Mouse (Mus musculus): ENCODE results near the gene Rnase1. TPM values are rescaled to one million over a fixed set of nuclear protein-coding genes. Genes with fewer than 3 reads are reported as not detected.

Gene Rnase1
- polyA plus RNA-seq, 2 experiments: not detected

DNA sequence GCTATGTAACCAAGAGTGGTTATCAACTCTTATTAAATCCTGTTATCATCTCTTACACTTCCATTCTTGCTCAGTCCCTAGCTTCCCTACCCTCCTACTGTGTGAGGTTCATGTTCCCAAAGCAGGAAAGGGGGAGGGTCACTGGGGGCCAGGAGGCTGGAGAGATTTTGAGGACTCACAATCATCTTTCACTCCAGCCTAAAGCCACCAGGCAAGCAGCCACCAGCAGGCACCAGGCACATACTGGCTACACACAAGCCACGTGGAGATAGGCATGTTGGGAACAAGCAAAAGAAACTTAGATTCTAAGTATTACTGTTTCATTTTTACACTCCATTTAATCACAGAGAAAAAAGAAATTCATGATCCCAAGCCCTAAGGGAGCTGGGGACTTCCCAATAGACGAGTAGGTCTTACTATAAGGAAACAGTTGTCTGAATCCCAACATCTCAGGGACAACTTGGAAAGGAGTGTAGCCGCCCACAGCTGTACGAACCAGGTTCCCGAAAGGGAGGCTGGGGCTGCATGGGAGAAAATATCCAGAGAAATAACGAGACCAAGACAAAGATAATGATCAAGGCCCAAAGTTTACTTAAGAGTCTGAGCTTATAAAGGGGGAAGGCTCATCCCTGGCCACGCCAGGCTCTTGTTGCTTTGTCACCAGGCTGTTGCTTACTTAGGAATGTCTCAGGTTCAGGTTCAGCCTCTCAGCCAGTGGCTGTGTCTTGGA, 15.3 kb downstream of the Rnase1 start:
- Histone ChIP-seq H3K36me3 (replicated peaks; ENCODE audit: control insufficient read depth, insufficient read depth, low read depth) (no peaks in the 10 kb centered on the region), H3K4me3 (ENCODE audit: insufficient read depth in 1 of 2, low read depth in 2 of 2, low read length in 2 of 2) (no peak overlapping the region), H3K9ac (replicated peaks) (peak overlapping the region; percentile 85), H3K9me3 (ENCODE audit: control insufficient read depth, low read length) (no peaks in the 10 kb centered on the region), H3K27me3 (ENCODE audit: control insufficient read depth, insufficient read depth, low read length) (no peaks in the 10 kb centered on the region), H3K27ac (peak overlapping the region; percentile 99), H3K4me1 (replicated peaks; ENCODE audit: control insufficient read depth in 2 of 2, insufficient read depth in 2 of 2, low read length in 1 of 2) (peaks cover 60 to 63% of the 10 kb centered on the region in 2 experiments), H3K4me2 (ENCODE audit: low read depth) (peak overlapping the region; percentile 90)
- DNase-seq (ENCODE audit: low read depth in 3 of 3, low spot score in 3 of 3): no peak
- 45% methylated on average over 7 of the region's 7 CpGs for WGBS (ENCODE audit: insufficient replicate concordance)
- ATAC-seq (ENCODE audit: insufficient read depth): no peak
- no peak for TF ChIP-seq EP300 (IDR thresholded peaks at IDR 0.05; ENCODE audit: low read depth)
- TF ChIP-seq CTCF (IDR thresholded peaks at IDR 0.05; ENCODE audit: low read depth): no peak

DNA sequence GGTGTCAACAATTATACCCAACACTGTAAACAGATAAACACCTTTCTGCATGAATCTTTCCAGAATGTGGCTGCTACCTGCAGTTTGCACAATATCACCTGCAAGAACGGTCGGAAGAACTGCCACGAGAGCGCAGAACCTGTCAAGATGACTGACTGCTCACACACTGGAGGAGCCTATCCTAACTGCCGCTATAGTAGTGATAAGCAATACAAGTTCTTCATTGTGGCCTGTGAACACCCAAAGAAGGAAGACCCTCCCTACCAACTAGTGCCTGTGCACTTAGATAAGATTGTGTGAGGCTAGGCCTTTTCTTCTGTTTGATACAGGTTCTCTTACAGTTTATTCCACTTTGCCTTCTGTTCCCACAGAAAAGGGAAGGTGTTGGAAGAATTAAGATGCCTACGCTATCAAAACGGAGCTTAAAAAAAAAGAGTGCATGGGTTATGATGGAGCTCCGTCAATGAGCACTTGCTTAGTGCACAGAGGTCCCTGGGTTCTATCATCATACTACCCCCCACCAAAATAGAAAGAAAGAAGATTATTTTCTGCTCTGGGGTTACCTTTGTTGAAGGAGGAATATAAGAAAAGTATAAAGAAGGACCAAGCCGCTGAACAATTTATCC, 16.2 kb downstream of the Rnase1 start:
- ATAC-seq (ENCODE audit: insufficient read depth) (peak; percentile 80), DNase-seq (ENCODE audit: low read depth in 3 of 3, low spot score in 3 of 3) (peak; percentile 73 to 83 (median 80))
- Histone ChIP-seq H3K27ac (peak overlapping the region; percentile 99), H3K4me2 (ENCODE audit: low read depth) (peak overlapping the region; percentile 90), H3K27me3 (ENCODE audit: control insufficient read depth, insufficient read depth, low read length) (no peaks in the 10 kb centered on the region), H3K36me3 (replicated peaks; ENCODE audit: control insufficient read depth, insufficient read depth, low read depth) (no peaks in the 10 kb centered on the region), H3K4me3 (ENCODE audit: insufficient read depth in 1 of 2, low read depth in 2 of 2, low read length in 2 of 2) (peak overlapping the region; percentile 53 to 59), H3K4me1 (replicated peaks; ENCODE audit: control insufficient read depth in 2 of 2, insufficient read depth in 2 of 2, low read length in 1 of 2) (peaks cover 60 to 65% of the 10 kb centered on the region in 2 experiments), H3K9me3 (ENCODE audit: control insufficient read depth, low read length) (no peaks in the 10 kb centered on the region), H3K9ac (replicated peaks) (peak overlapping the region; percentile 85)
- no peak for TF ChIP-seq CTCF (IDR thresholded peaks at IDR 0.05; ENCODE audit: low read depth)
- TF ChIP-seq EP300 (IDR thresholded peaks at IDR 0.05; ENCODE audit: low read depth): peak; percentile 96
- 16% methylated on average over 9 of the region's 9 CpGs for WGBS (ENCODE audit: insufficient replicate concordance)

DNA sequence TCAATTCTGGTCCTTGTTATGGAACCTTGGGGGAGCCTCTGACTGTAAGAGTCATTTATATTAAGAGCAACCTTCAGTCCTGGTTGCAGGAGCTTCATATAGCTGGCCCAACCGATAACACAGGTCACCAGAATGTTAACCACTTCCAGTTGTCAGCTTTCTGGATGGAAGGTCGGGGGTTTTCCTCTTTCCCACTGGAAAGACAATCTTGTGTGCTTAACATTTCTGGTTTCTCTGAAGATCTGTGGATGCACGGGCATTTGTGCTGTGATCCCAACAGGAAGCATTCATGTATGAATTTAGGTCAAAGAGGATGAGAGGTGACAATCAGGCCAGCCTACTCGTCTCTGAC, 17.0 kb downstream of the Rnase1 start:
- H3K27ac ChIP-seq: peak overlapping the region; percentile 99
- H3K9ac ChIP-seq (replicated peaks): peak overlapping the region; percentile 85
- ATAC-seq (ENCODE audit: insufficient read depth): no peak
- H3K27me3 ChIP-seq (ENCODE audit: control insufficient read depth, insufficient read depth, low read length): no peaks in the 10 kb centered on the region
- 7% methylated on average over 4 of the region's 4 CpGs for WGBS (ENCODE audit: insufficient replicate concordance)
- no peak for TF ChIP-seq EP300 (IDR thresholded peaks at IDR 0.05; ENCODE audit: low read depth)
- TF ChIP-seq CTCF (IDR thresholded peaks at IDR 0.05; ENCODE audit: low read depth): no peak
- peak overlapping the region; percentile 90 for H3K4me2 ChIP-seq (ENCODE audit: low read depth)
- H3K4me1 ChIP-seq (replicated peaks; ENCODE audit: control insufficient read depth in 2 of 2, insufficient read depth in 2 of 2, low read length in 1 of 2): peaks cover 60 to 70% of the 10 kb centered on the region in 2 experiments
- H3K4me3 ChIP-seq (ENCODE audit: insufficient read depth in 1 of 2, low read depth in 2 of 2, low read length in 2 of 2): peak overlapping the region in 1 of 2 experiments; percentile 53; a peak in 2 of 4 replicates
- no peaks in the 10 kb centered on the region for H3K9me3 ChIP-seq (ENCODE audit: control insufficient read depth, low read length)
- H3K36me3 ChIP-seq (replicated peaks; ENCODE audit: control insufficient read depth, insufficient read depth, low read depth): no peaks in the 10 kb centered on the region
- DNase-seq (ENCODE audit: low read depth in 3 of 3, low spot score in 3 of 3): no peak

DNA sequence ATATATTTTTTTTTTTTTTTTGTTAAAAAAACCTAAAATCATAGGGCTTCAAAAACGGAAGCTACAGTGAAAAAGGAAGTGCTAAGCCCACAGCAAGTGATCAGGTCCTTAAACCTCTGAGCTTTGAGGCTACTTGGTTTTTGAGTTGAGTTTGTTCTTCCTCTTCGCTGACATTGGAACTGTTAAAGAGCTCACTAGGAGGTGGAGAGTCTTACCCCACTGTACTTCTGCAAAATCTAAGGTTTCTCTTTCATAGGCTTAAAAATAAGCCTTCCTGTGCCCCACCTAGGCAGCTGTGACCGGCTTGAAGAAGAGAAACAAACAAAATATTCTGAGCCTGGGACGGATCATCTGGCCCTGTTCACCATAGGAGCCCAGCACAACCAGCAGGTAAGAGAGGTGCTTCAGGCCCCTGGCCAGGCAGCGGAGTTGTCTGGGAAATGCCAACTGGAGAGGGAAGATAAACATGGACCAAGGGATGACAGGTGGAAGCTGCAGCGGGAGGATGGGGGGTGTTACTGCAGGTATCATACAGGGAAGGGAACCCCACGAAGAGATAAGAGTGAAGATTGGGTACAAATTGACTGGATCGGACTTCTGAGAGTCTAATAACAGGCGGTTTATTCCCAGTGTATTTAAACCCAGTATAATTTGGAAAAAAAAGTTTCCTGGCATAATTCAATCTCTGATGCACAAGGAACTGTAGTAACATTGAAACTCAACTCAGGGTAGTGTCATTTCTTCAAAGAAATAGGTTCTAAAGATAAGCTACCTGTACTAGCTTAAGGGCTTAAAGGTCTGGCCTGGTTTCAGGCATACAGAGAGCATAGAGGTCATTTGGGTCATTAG, 17.6 kb downstream of the Rnase1 start:
- Histone ChIP-seq H3K36me3 (replicated peaks; ENCODE audit: control insufficient read depth, insufficient read depth, low read depth) (no peaks in the 10 kb centered on the region), H3K27me3 (ENCODE audit: control insufficient read depth, insufficient read depth, low read length) (no peaks in the 10 kb centered on the region), H3K4me2 (ENCODE audit: low read depth) (peak overlapping the region; percentile 90), H3K9ac (replicated peaks) (peak overlapping the region; percentile 85), H3K4me3 (ENCODE audit: insufficient read depth in 1 of 2, low read depth in 2 of 2, low read length in 2 of 2) (peak overlapping the region; percentile 42 to 53), H3K27ac (peak overlapping the region; percentile 99), H3K4me1 (replicated peaks; ENCODE audit: control insufficient read depth in 2 of 2, insufficient read depth in 2 of 2, low read length in 1 of 2) (peaks cover 60 to 70% of the 10 kb centered on the region in 2 experiments), H3K9me3 (ENCODE audit: control insufficient read depth, low read length) (no peaks in the 10 kb centered on the region)
- peak; percentile 12; the same call in 1 of the 2 replicates for ATAC-seq (ENCODE audit: insufficient read depth)
- 17% methylated on average over 9 of the region's 9 CpGs for WGBS (ENCODE audit: insufficient replicate concordance)
- TF ChIP-seq CTCF (IDR thresholded peaks at IDR 0.05; ENCODE audit: low read depth) (no peak), EP300 (IDR thresholded peaks at IDR 0.05; ENCODE audit: low read depth) (peak; percentile 11; the same call in 1 of the 2 replicates)
- DNase-seq (ENCODE audit: low read depth in 3 of 3, low spot score in 3 of 3): no peak

Measured in liver, embryonic 14.5 days (tissue).